Mouse (Mus musculus) gastrocnemius, adult 2 months (tissue): ENCODE results near the gene Prune1. TPM values are rescaled to one million over a fixed set of nuclear protein-coding genes. Genes with fewer than 3 reads are reported as not detected.

ENCODE experiments used
- DNase-seq: peaks from one replicate; pipeline ENCODE4 v3.0.0; 2022
- H3K27ac ChIP-seq: fragments of 200-600 bp; 2 replicates; pipeline ENCODE4 v1.8.1; 2022; ENCODE audit warnings: mild to moderate bottlenecking
- H3K4me3 ChIP-seq: fragments of 200-600 bp; 2 replicates; pipeline ENCODE4 v1.8.1; 2022; ENCODE audit warnings: mild to moderate bottlenecking, moderate library complexity
- CTCF ChIP-seq: fragments of 200-600 bp; IDR thresholded peaks from 2 replicates; pipeline ENCODE4 v1.8.1; 2022; ENCODE audit warnings: antibody characterized with exemption, mild to moderate bottlenecking, moderate library complexity
- intact Hi-C: fragments of 180-260 bp; cut with DNase I; formaldehyde crosslinking; loops from one replicate; pipeline ENCODE4 v1.15.1; 2025
- total RNA-seq, 2 experiments: library from RNA; stranded (reverse); gene quantifications; 2 replicates each; pipeline ENCODE4 v1.2.3; 2021

The Prune1 gene
- total RNA-seq, 2 experiments from 2014 or later, result 45.8 to 46.9 TPM

GRCm38 (mm10) chr3:95203880-95204279 lies 78.0 kb downstream of the Prune1 start:
- no peak overlapping the region for H3K4me3 ChIP-seq
- no peak for TF ChIP-seq CTCF
- no peak for DNase-seq
- intact Hi-C loops, result no loop called here
- H3K27ac ChIP-seq, result no peak overlapping the region

Other genes with a start within 250 kb of the Prune1 start
- gene Psmd4, start 239.5 kb downstream of the Prune1 start, total RNA-seq, result 100 to 1,000 TPM; 164 to 237 TPM
- gene Pip5k1a, start 175.1 kb downstream of the Prune1 start, total RNA-seq, result 10 to 100 TPM; 23.1 to 26.5 TPM
- gene Vps72, start 171.1 kb downstream of the Prune1 start, total RNA-seq, result 10 to 100 TPM; 48.9 to 73.2 TPM
- 100 to 1,000 TPM; 598 to 814 TPM for gene Tmod4, start 157.6 kb downstream of the Prune1 start, total RNA-seq
- 10 to 100 TPM; 33.2 to 40.7 TPM for gene Scnm1, start 148.1 kb downstream of the Prune1 start, total RNA-seq
- 1 to 10 TPM; 6.7 to 7.2 TPM for gene Lysmd1, start 148.0 kb downstream of the Prune1 start, total RNA-seq
- under 1 TPM; 0.42 to 0.87 TPM for gene Tnfaip8l2, start 139.7 kb downstream of the Prune1 start, total RNA-seq
- 100 to 1,000 TPM in 1 of 2 experiments, 10 to 100 TPM in 1; 83.4 to 105 TPM for gene Sema6c, start 121.6 kb downstream of the Prune1 start, total RNA-seq
- gene Gabpb2, start 64.2 kb downstream of the Prune1 start, total RNA-seq, result 10 to 100 TPM in 1 of 2 experiments, 1 to 10 TPM in 1; 9.1 to 12.0 TPM
- 10 to 100 TPM; 13.7 to 16.4 TPM for gene Cdc42se1, start 53.3 kb downstream of the Prune1 start, total RNA-seq
- gene Mllt11, start 49.9 kb downstream of the Prune1 start, total RNA-seq, result 10 to 100 TPM; 52.0 to 84.9 TPM
- under 1 TPM in 1 of 2 experiments, not detected in 1; 0.11 TPM for gene Gm128, start 40.5 kb downstream of the Prune1 start, total RNA-seq
- gene Bnipl, start 30.9 kb downstream of the Prune1 start, total RNA-seq, result under 1 TPM in 1 of 2 experiments, not detected in 1; 0.31 TPM
- gene Mindy1, start 731 bp downstream of the Prune1 start, total RNA-seq, result 10 to 100 TPM; 23.9 to 26.4 TPM
- gene Anxa9, start 25.1 kb upstream of the Prune1 start, total RNA-seq, result not detected
- 10 to 100 TPM; 19.6 to 23.4 TPM for gene Cers2, start 32.7 kb upstream of the Prune1 start, total RNA-seq
- 10 to 100 TPM; 10.6 to 11.7 TPM for gene Setdb1, start 75.1 kb upstream of the Prune1 start, total RNA-seq
- gene 4930558C23Rik, start 120.8 kb upstream of the Prune1 start, total RNA-seq, result not detected
- gene Arnt, start 152.3 kb upstream of the Prune1 start, total RNA-seq, result 10 to 100 TPM; 43.2 to 48.0 TPM
- gene Ctsk, start 217.2 kb upstream of the Prune1 start, total RNA-seq, result 1 to 10 TPM; 3.9 to 9.0 TPM
- 1 to 10 TPM; 2.1 to 4.6 TPM for gene Ctss, start 244.7 kb upstream of the Prune1 start, total RNA-seq